In the genomic region with DNA sequence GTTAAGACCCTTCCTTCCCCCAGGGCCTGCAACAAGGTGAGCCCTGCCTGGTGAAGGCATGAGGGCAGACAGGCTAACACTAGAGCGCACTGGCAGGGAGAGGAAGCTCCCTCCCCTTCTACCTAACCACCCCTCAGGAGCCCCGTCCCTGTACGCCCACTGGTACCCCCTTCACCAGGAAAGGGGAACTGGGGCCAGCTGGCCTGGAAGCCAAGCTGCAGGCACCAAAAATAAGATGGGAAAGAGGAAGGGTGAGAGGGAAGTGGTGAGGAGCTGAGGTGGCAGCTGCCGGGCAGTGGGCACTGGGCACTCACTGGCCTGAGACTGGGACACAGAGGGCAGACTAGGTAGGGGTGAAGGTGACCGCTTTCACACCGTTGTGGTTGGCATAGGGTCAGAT, we compare ENCODE assay signal across 13 mouse cellular contexts. TPM values are rescaled to one million over a fixed set of nuclear protein-coding genes. Genes with fewer than 3 reads are reported as not detected.
DNase-seq lines count a peak whose midpoint lies in the region; ATAC-seq and TF ChIP-seq lines count a peak whose summit lies in the region.
"Had no signal": no experiment of that assay in that cellular context is flagged by ENCODE, and none has a peak within 500 bp of the region (broad histone marks: within the 10 kb centered on the region; RNA-seq: fewer than 3 reads in every experiment).

No protein-coding gene starts in this region.

- H3K27ac ChIP-seq in liver, embryonic 11.5 days (ENCODE audit: low read depth, low read length): no peak overlapping the region
- peak overlapping the region; percentile 73 for H3K27ac ChIP-seq in bone marrow, adult 2 months (ENCODE audit: control insufficient read depth, insufficient read depth, low read depth, low read length, poor library complexity)
- no peak overlapping the region for H3K27ac ChIP-seq in intestine, embryonic 15.5 days
- H3K27ac ChIP-seq in midbrain, embryonic 16.5 days (ENCODE audit: low read length): no peak overlapping the region
- H3K27ac ChIP-seq: limb, embryonic 12.5 days had no signal

- no peaks in the 10 kb centered on the region for H3K27me3 ChIP-seq in liver, embryonic 11.5 days (replicated peaks; ENCODE audit: control insufficient read depth, insufficient read depth, low read length)
- H3K27me3 ChIP-seq in megakaryocyte, embryonic 14.5 days (replicated peaks): peaks cover 6% of the 10 kb centered on the region
- no peaks in the 10 kb centered on the region for H3K27me3 ChIP-seq in intestine, embryonic 15.5 days (replicated peaks)
- H3K27me3 ChIP-seq in midbrain, embryonic 16.5 days (ENCODE audit: control insufficient read depth, insufficient read depth, low read depth, low read length): no peaks in the 10 kb centered on the region
- H3K27me3 ChIP-seq: limb, embryonic 12.5 days had no signal

- no peak overlapping the region for H3K9ac ChIP-seq in liver, embryonic 11.5 days (ENCODE audit: low read depth, low read length)
- H3K9ac ChIP-seq in intestine, embryonic 15.5 days: no peak overlapping the region
- no peak overlapping the region for H3K9ac ChIP-seq in midbrain, embryonic 16.5 days (ENCODE audit: low read depth, low read length)
- H3K9ac ChIP-seq: limb, embryonic 12.5 days had no signal

- 68% methylated on average over 6 of the region's 6 CpGs for WGBS in liver, embryonic 11.5 days
- 9% methylated on average over 6 of the region's 6 CpGs for WGBS in bone marrow, adult 2 months
- 74% methylated on average over 6 of the region's 6 CpGs for WGBS in intestine, embryonic 15.5 days
- 93% methylated on average over 6 of the region's 6 CpGs for WGBS in midbrain, embryonic 16.5 days

- no peaks in the 10 kb centered on the region for H3K9me3 ChIP-seq in liver, embryonic 11.5 days (ENCODE audit: control insufficient read depth, low read length)
- peaks cover 15% of the 10 kb centered on the region for H3K9me3 ChIP-seq in megakaryocyte, embryonic 14.5 days
- H3K9me3 ChIP-seq in intestine, embryonic 15.5 days: no peaks in the 10 kb centered on the region
- no peaks in the 10 kb centered on the region for H3K9me3 ChIP-seq in midbrain, embryonic 16.5 days (replicated peaks; ENCODE audit: control insufficient read depth, low read length, poor library complexity, severe bottlenecking)

- DNase-seq in liver: peak; percentile 22
- DNase-seq in liver, embryonic 11.5 days (ENCODE audit: low spot score): no peak
- DNase-seq in heart, postnatal 14 days: peak; percentile 25 to 30
- no peak for DNase-seq in cerebellum, postnatal 36 days
- DNase-seq: embryo, embryonic 11 days; midbrain, embryonic 14.5 days had no signal

- peak; percentile 31; the same call in 1 of the 2 replicates for TF ChIP-seq POLR2A in bone marrow, adult 2 months (IDR thresholded peaks at IDR 0.05; ENCODE audit: borderline replicate concordance, control insufficient read depth, low read depth, low read length)

- H3K4me3 ChIP-seq in liver, embryonic 11.5 days (ENCODE audit: low read depth, low read length): no peak overlapping the region
- H3K4me3 ChIP-seq in bone marrow, adult 2 months (replicated peaks; ENCODE audit: control insufficient read depth, low read depth, low read length): peak overlapping the region; percentile 37
- peak overlapping the region; percentile 86 for H3K4me3 ChIP-seq in megakaryocyte, embryonic 14.5 days (replicated peaks)
- no peak overlapping the region for H3K4me3 ChIP-seq in intestine, embryonic 15.5 days (replicated peaks)
- H3K4me3 ChIP-seq in midbrain, embryonic 16.5 days (ENCODE audit: low read depth, low read length): no peak overlapping the region
- H3K4me3 ChIP-seq: limb, embryonic 12.5 days had no signal

- no peak overlapping the region; the same call in 1 of the 2 replicates for H3K4me2 ChIP-seq in liver, embryonic 11.5 days
- H3K4me2 ChIP-seq in intestine, embryonic 15.5 days (replicated peaks): no peak overlapping the region
- no peak overlapping the region for H3K4me2 ChIP-seq in midbrain, embryonic 16.5 days (ENCODE audit: low read length)
- H3K4me2 ChIP-seq: limb, embryonic 12.5 days had no signal

- peaks cover 4% of the 10 kb centered on the region; the same call in 1 of the 2 replicates for H3K4me1 ChIP-seq in liver, embryonic 11.5 days (replicated peaks; ENCODE audit: control insufficient read depth, insufficient read depth, low read length)
- peaks cover 20% of the 10 kb centered on the region for H3K4me1 ChIP-seq in bone marrow, adult 2 months (ENCODE audit: control insufficient read depth, insufficient read depth, low read length)
- peaks cover 97% of the 10 kb centered on the region for H3K4me1 ChIP-seq in megakaryocyte, embryonic 14.5 days
- no peaks in the 10 kb centered on the region for H3K4me1 ChIP-seq in intestine, embryonic 15.5 days (replicated peaks)
- H3K4me1 ChIP-seq in midbrain, embryonic 16.5 days (ENCODE audit: control insufficient read depth, insufficient read depth, low read length): no peaks in the 10 kb centered on the region
- H3K4me1 ChIP-seq: limb, embryonic 12.5 days had no signal

- H3K36me3 ChIP-seq in liver, embryonic 11.5 days (ENCODE audit: control insufficient read depth, insufficient read depth, low read length): no peaks in the 10 kb centered on the region
- H3K36me3 ChIP-seq in megakaryocyte, embryonic 14.5 days (replicated peaks; ENCODE audit: low read length): peaks cover 57% of the 10 kb centered on the region
- H3K36me3 ChIP-seq in intestine, embryonic 15.5 days: no peaks in the 10 kb centered on the region
- H3K36me3 ChIP-seq in midbrain, embryonic 16.5 days (ENCODE audit: control insufficient read depth, insufficient read depth, low read length): no peaks in the 10 kb centered on the region
- H3K36me3 ChIP-seq: limb, embryonic 12.5 days had no signal

- intact Hi-C loops in heart, postnatal 14 days (cut with DNase I): no loop called here

- ATAC-seq in liver, embryonic 11.5 days (replicated peaks; ENCODE audit: low FRiP score): no peak
- ATAC-seq in intestine, embryonic 15.5 days: no peak
- no peak for ATAC-seq in midbrain, embryonic 16.5 days
- ATAC-seq: activated CD4-positive, CD25-positive, alpha-beta regulatory T cell, adult 4 months had no signal

- no peak for TF ChIP-seq CTCF in bone marrow, adult 2 months (IDR thresholded peaks at IDR 0.05; ENCODE audit: control insufficient read depth, insufficient read depth, low read length)

RNA-seq across cellular contexts. Expression of a gene that starts 2.3 kb away (rescaled TPM):
- 7.8 and 9.5 TPM in 2 replicates for polyA plus RNA-seq in liver, embryonic 11.5 days (2014; fragmentation: Nextera tagmentation; extraction: Ambion mirVana)
- polyA plus RNA-seq in bone marrow, adult 2 months (2011; ENCODE audit: insufficient read depth, insufficient read length, low replicate concordance, missing spikeins): 49.8 and 105 TPM in 2 replicates
- total RNA-seq in heart, postnatal 14 days (2021): 1 to 10 TPM; 5.7 to 8.8 TPM
- polyA plus RNA-seq in megakaryocyte, embryonic 14.5 days (2012; ENCODE audit: insufficient read depth, low replicate concordance): 27.7 and 31.6 TPM in 2 replicates
- 8.0 and 8.2 TPM in 2 replicates for polyA plus RNA-seq in intestine, embryonic 15.5 days (2015; fragmentation: Nextera tagmentation; extraction: Ambion mirVana)
- 5.0 and 5.3 TPM in 2 replicates for polyA plus RNA-seq in midbrain, embryonic 16.5 days (2015; fragmentation: Nextera tagmentation; extraction: Ambion mirVana)

RNA-seq across cellular contexts. Expression of a gene that starts 26.5 kb away (rescaled TPM):
- polyA plus RNA-seq in liver, embryonic 11.5 days (2014; fragmentation: Nextera tagmentation; extraction: Ambion mirVana): 124 and 126 TPM in 2 replicates
- polyA plus RNA-seq in bone marrow, adult 2 months (2011; ENCODE audit: insufficient read depth, insufficient read length, low replicate concordance, missing spikeins): 94.5 and 156 TPM in 2 replicates
- 10 to 100 TPM in 1 of 2 experiments, 1 to 10 TPM in 1; 3.9 to 18.7 TPM for total RNA-seq in heart, postnatal 14 days (2021)
- 860 and 3,464 TPM in 2 replicates for polyA plus RNA-seq in megakaryocyte, embryonic 14.5 days (2012; ENCODE audit: insufficient read depth, low replicate concordance)
- 15.7 and 21.4 TPM in 2 replicates for polyA plus RNA-seq in intestine, embryonic 15.5 days (2015; fragmentation: Nextera tagmentation; extraction: Ambion mirVana)
- 1.8 and 2.3 TPM in 2 replicates for polyA plus RNA-seq in midbrain, embryonic 16.5 days (2015; fragmentation: Nextera tagmentation; extraction: Ambion mirVana)

RNA-seq across cellular contexts. Expression of a gene that starts 54.6 kb away (rescaled TPM):
- not detected in 2 replicates for polyA plus RNA-seq in liver, embryonic 11.5 days (2014; fragmentation: Nextera tagmentation; extraction: Ambion mirVana)
- not detected in 2 replicates for polyA plus RNA-seq in bone marrow, adult 2 months (2011; ENCODE audit: insufficient read depth, insufficient read length, low replicate concordance, missing spikeins)
- total RNA-seq in heart, postnatal 14 days (2021): not detected
- not detected in 2 replicates for polyA plus RNA-seq in megakaryocyte, embryonic 14.5 days (2012; ENCODE audit: insufficient read depth, low replicate concordance)
- polyA plus RNA-seq in intestine, embryonic 15.5 days (2015; fragmentation: Nextera tagmentation; extraction: Ambion mirVana): 0.23 and 0.24 TPM in 2 replicates
- polyA plus RNA-seq in midbrain, embryonic 16.5 days (2015; fragmentation: Nextera tagmentation; extraction: Ambion mirVana): 0.15 and 0.16 TPM in 2 replicates
- polyA plus RNA-seq: activated CD4-positive, CD25-positive, alpha-beta regulatory T cell, adult 4 months; gonadal fat pad, adult 2 months had no signal

Comparison
In these comparisons a context has a peak if more than half of its experiments do, and no peak if none do; other contexts are left out.
1. DNase-seq: peak in liver (single experiment) and heart, postnatal 14 days (2 of 2); none in liver, embryonic 11.5 days (single experiment) and cerebellum, postnatal 36 days (0 of 2).
2. H3K4me3 ChIP-seq: peak in bone marrow, adult 2 months (single experiment) and megakaryocyte, embryonic 14.5 days (single experiment); none in liver, embryonic 11.5 days (single experiment), intestine, embryonic 15.5 days (single experiment) and midbrain, embryonic 16.5 days (single experiment).